Mouse (Mus musculus) midbrain, embryonic 14.5 days (tissue): ENCODE measurements around the gene Rpl5. TPM values are rescaled to one million over a fixed set of nuclear protein-coding genes. Genes with fewer than 3 reads are reported as not detected.
"Not testable (repeated sequence)": the region's sequence is repeated elsewhere in the genome, so short reads cannot be mapped to it uniquely, and the experiment has no call there.

Experiments
- ATAC-seq: fragments of 200-750 bp; cut with Nextera tagmentation; 2 replicates; pipeline ENCODE4 v1.8.0; 2017; ENCODE audit warnings: moderate number of reproducible peaks, moderate library complexity; ENCODE audit not compliant: low FRiP score, low TSS enrichment
- DNase-seq: peaks from one replicate; pipeline ENCODE4 v3.0.0-alpha.2; 2015
- H3K27ac ChIP-seq: fragments of 300-500 bp; sonication (generic); replicated peaks from 2 replicates; pipeline ENCODE4 v1.5.1; 2014; ENCODE audit warnings: mild to moderate bottlenecking, low read depth, low read length, moderate library complexity
- H3K27me3 ChIP-seq: fragments of 300-500 bp; sonication (generic); 2 replicates; pipeline ENCODE4 v1.6.1; 2014; ENCODE audit warnings: low read length, control low read depth, mixed read lengths; ENCODE audit not compliant: control insufficient read depth, insufficient read depth
- H3K36me3 ChIP-seq: fragments of 300-500 bp; sonication (generic); 2 replicates; pipeline ENCODE4 v1.6.1; 2014; ENCODE audit warnings: low read length, control low read depth; ENCODE audit not compliant: control insufficient read depth, insufficient read depth
- H3K4me1 ChIP-seq: fragments of 300-500 bp; sonication (generic); 2 replicates; pipeline ENCODE4 v1.6.1; 2014; ENCODE audit warnings: mild to moderate bottlenecking, antibody characterized with exemption, low read length, control low read depth; ENCODE audit not compliant: control insufficient read depth, insufficient read depth
- H3K4me2 ChIP-seq: fragments of 300-500 bp; sonication (generic); 2 replicates; pipeline ENCODE4 v1.6.1; 2014; ENCODE audit warnings: mild to moderate bottlenecking, low read length, moderate library complexity
- H3K4me3 ChIP-seq: fragments of 300-500 bp; sonication (generic); replicated peaks from 2 replicates; pipeline ENCODE4 v1.5.1; 2014; ENCODE audit warnings: low read depth, low read length
- H3K9ac ChIP-seq: fragments of 300-500 bp; sonication (generic); replicated peaks from 2 replicates; pipeline ENCODE4 v1.6.1; 2014; ENCODE audit warnings: mild to moderate bottlenecking, low read length, moderate library complexity
- H3K9me3 ChIP-seq: fragments of 300-500 bp; sonication (generic); 2 replicates; pipeline ENCODE4 v1.6.1; 2016; ENCODE audit warnings: low read length, control low read depth, mixed read lengths; ENCODE audit not compliant: control insufficient read depth
- WGBS: fragments of 180-500 bp; shearing (Covaris S2); extraction: QIAGEN DNeasy Blood & Tissue Kit; methylation state at CpG from one replicate; pipeline ENCODE4 v1.1.7; 2014; 5-methylcytosine and 5-hydroxymethylcytosine counted together
- polyA plus RNA-seq: library from polyadenylated mRNA; unstranded; fragments of >200 nt; fragmentation: Nextera tagmentation; extraction: Ambion mirVana; gene quantifications from 2 replicates; pipeline ENCODE4 v1.2.1, GENCODE M21; 2014

Gene Rpl5
- polyA plus RNA-seq, 1 experiment from 2014 or later, result 74.8 TPM

GRCm38 (mm10) chr5:107932556-107932955 is 32.3 kb downstream of the Rpl5 start:
- no peak overlapping the region for H3K9ac ChIP-seq
- ATAC-seq (no peak), DNase-seq (no peak)
- H3K36me3 ChIP-seq, result no peaks in the 10 kb centered on the region
- H3K4me3 ChIP-seq, result no peak overlapping the region
- WGBS, result 59% methylated on average over 2 of the region's 2 CpGs
- H3K4me2 ChIP-seq, result no peak overlapping the region
- H3K27ac ChIP-seq, result no peak overlapping the region
- no peaks in the 10 kb centered on the region for H3K9me3 ChIP-seq
- H3K27me3 ChIP-seq, result no peaks in the 10 kb centered on the region
- H3K4me1 ChIP-seq, result no peaks in the 10 kb centered on the region

GRCm38 (mm10) chr5:107933202-107933974 is 33.1 kb downstream of the Rpl5 start:
- no peak overlapping the region for H3K9ac ChIP-seq
- no peaks in the 10 kb centered on the region for H3K4me1 ChIP-seq
- no peak overlapping the region for H3K27ac ChIP-seq
- ATAC-seq, result no peak
- no peaks in the 10 kb centered on the region for H3K27me3 ChIP-seq
- H3K4me3 ChIP-seq, result no peak overlapping the region
- no peak for DNase-seq
- H3K9me3 ChIP-seq, result no peaks in the 10 kb centered on the region
- H3K4me2 ChIP-seq, result no peak overlapping the region
- H3K36me3 ChIP-seq, result no peaks in the 10 kb centered on the region
- 86% methylated on average over 4 of the region's 4 CpGs for WGBS

GRCm38 (mm10) chr5:107934770-107935543 is 34.7 kb downstream of the Rpl5 start:
- DNase-seq (no peak), ATAC-seq (no peak)
- Histone ChIP-seq H3K4me3 (no peak overlapping the region), H3K36me3 (no peaks in the 10 kb centered on the region), H3K9me3 (no peaks in the 10 kb centered on the region), H3K9ac (no peak overlapping the region), H3K27ac (no peak overlapping the region), H3K4me1 (no peaks in the 10 kb centered on the region), H3K27me3 (no peaks in the 10 kb centered on the region), H3K4me2 (no peak overlapping the region)
- 87% methylated on average over 10 of the region's 10 CpGs for whole genome bisulfite sequencing

- H3K9me3 ChIP-seq, result no peaks in the 10 kb centered on the region
- no peaks in the 10 kb centered on the region for H3K4me1 ChIP-seq
- no peaks in the 10 kb centered on the region for H3K36me3 ChIP-seq
- H3K4me3 ChIP-seq, result no peak overlapping the region
- no peak overlapping the region for H3K4me2 ChIP-seq
- WGBS, result 90% methylated on average over 10 of the region's 10 CpGs
- no peak for ATAC-seq
- no peak for DNase-seq
- no peak overlapping the region for H3K9ac ChIP-seq
- no peak overlapping the region for H3K27ac ChIP-seq
- H3K27me3 ChIP-seq, result no peaks in the 10 kb centered on the region
Measured at GRCm38 (mm10) chr5:107936625-107937389, 36.5 kb downstream of the Rpl5 start.

GRCm38 (mm10) chr5:107938483-107938882 is 38.2 kb downstream of the Rpl5 start:
- H3K36me3 ChIP-seq, DNase-seq, H3K27ac ChIP-seq, H3K9ac ChIP-seq, ATAC-seq, H3K4me2 ChIP-seq, H3K9me3 ChIP-seq, H3K4me1 ChIP-seq, H3K4me3 ChIP-seq, H3K27me3 ChIP-seq: not testable (repeated sequence)
- 68% methylated on average over 1 of the region's 1 CpGs for WGBS

GRCm38 (mm10) chr5:107938886-107939285 is 38.6 kb downstream of the Rpl5 start:
- WGBS, result 98% methylated on average over 2 of the region's 2 CpGs

GRCm38 (mm10) chr5:107939701-107940100 is 39.4 kb downstream of the Rpl5 start:
- Histone ChIP-seq H3K4me1 (no peaks in the 10 kb centered on the region), H3K27me3 (no peaks in the 10 kb centered on the region), H3K4me3 (no peak overlapping the region), H3K9me3 (no peaks in the 10 kb centered on the region), H3K27ac (no peak overlapping the region), H3K9ac (no peak overlapping the region), H3K4me2 (no peak overlapping the region), H3K36me3 (no peaks in the 10 kb centered on the region)
- no peak for ATAC-seq
- DNase-seq, result no peak
- WGBS, result 70% methylated on average over 3 of the region's 3 CpGs

More at GRCm38 (mm10) chr5:107938886-107939285, 38.6 kb downstream of the Rpl5 start:
- no peak overlapping the region for H3K9ac ChIP-seq
- no peak overlapping the region for H3K4me3 ChIP-seq
- no peak overlapping the region for H3K4me2 ChIP-seq
- no peaks in the 10 kb centered on the region for H3K4me1 ChIP-seq
- DNase-seq (no peak), ATAC-seq (no peak)
- no peaks in the 10 kb centered on the region for H3K36me3 ChIP-seq
- H3K27me3 ChIP-seq, result no peaks in the 10 kb centered on the region
- no peak overlapping the region for H3K27ac ChIP-seq
- H3K9me3 ChIP-seq, result no peaks in the 10 kb centered on the region

GRCm38 (mm10) chr5:107941222-107941621 is 40.9 kb downstream of the Rpl5 start:
- DNase-seq, result no peak
- Histone ChIP-seq H3K9me3 (no peaks in the 10 kb centered on the region), H3K27ac (no peak overlapping the region), H3K27me3 (no peaks in the 10 kb centered on the region), H3K4me2 (no peak overlapping the region), H3K36me3 (no peaks in the 10 kb centered on the region), H3K4me3 (no peak overlapping the region), H3K4me1 (no peaks in the 10 kb centered on the region), H3K9ac (no peak overlapping the region)
- ATAC-seq, result no peak
- 42% methylated on average over 6 of the region's 6 CpGs for WGBS
